Mouse (Mus musculus): Measurements from ENCODE around the gene BC028528. TPM values are rescaled to one million over a fixed set of nuclear protein-coding genes. Genes with fewer than 3 reads are reported as not detected.

BC028528 gene
- 20.5 and 32.2 TPM in 2 replicates for polyA plus RNA-seq (2015; fragmentation: Nextera tagmentation; extraction: Ambion mirVana)

GRCm38 (mm10) chr3:95891211-95892065 lies at the start of gene BC028528:
Gene BC028528, minus strand, starts transcription at chr3:95892005.

GRCm38 (mm10) chr3:95928658-95929503 lies 37.1 kb upstream of the BC028528 start, which contains the start of gene Anp32e:
Gene Anp32e, plus strand, starts transcription at chr3:95929246.

GRCm38 (mm10) chr3:95904568-95904967 lies 12.8 kb upstream of the BC028528 start, which contains the start of gene Car14:
Gene Car14, minus strand, starts transcription at chr3:95904691.

GRCm38 (mm10) chr3:95893606-95894316 lies 2.0 kb upstream of the BC028528 start, which contains the start of gene Aph1a:
Gene Aph1a, plus strand, starts transcription at chr3:95893969.

GRCm38 (mm10) chr3:95881979-95882815 lies 9.6 kb downstream of the BC028528 start, which contains the start of gene Ciart:
Gene Ciart, minus strand, starts transcription at chr3:95882251.

GRCm38 (mm10) chr3:95871392-95871867 lies 20.4 kb downstream of the BC028528 start, which contains the start of gene Mrps21:
Gene Mrps21, minus strand, starts transcription at chr3:95871519.

GRCm38 (mm10) chr3:95855502-95856089 lies 36.2 kb downstream of the BC028528 start, which contains the start of gene Prpf3:
Gene Prpf3, minus strand, starts transcription at chr3:95855885.

Other genes starting within 250 kb of the BC028528 start
- 77.6 and 86.5 TPM in 2 replicates for gene Mcl1, start 233.2 kb downstream of the BC028528 start, polyA plus RNA-seq (2015; fragmentation: Nextera tagmentation; extraction: Ambion mirVana)
- gene Adamtsl4, start 204.1 kb downstream of the BC028528 start, polyA plus RNA-seq (2015; fragmentation: Nextera tagmentation; extraction: Ambion mirVana) = 43.0 and 48.2 TPM in 2 replicates
- gene Ecm1, start 152.4 kb downstream of the BC028528 start, polyA plus RNA-seq (2015; fragmentation: Nextera tagmentation; extraction: Ambion mirVana) = 328 and 381 TPM in 2 replicates
- gene Tars2, start 131.8 kb downstream of the BC028528 start, polyA plus RNA-seq (2015; fragmentation: Nextera tagmentation; extraction: Ambion mirVana) = 24.8 and 26.5 TPM in 2 replicates
- 12.9 and 15.0 TPM in 2 replicates for gene Rprd2, start 73.1 kb downstream of the BC028528 start, polyA plus RNA-seq (2015; fragmentation: Nextera tagmentation; extraction: Ambion mirVana)
- gene Prpf3, start 36.1 kb downstream of the BC028528 start, polyA plus RNA-seq (2015; fragmentation: Nextera tagmentation; extraction: Ambion mirVana) = 15.3 and 16.2 TPM in 2 replicates
- gene Mrps21, start 20.5 kb downstream of the BC028528 start, polyA plus RNA-seq (2015; fragmentation: Nextera tagmentation; extraction: Ambion mirVana) = 288 and 312 TPM in 2 replicates
- 3.9 and 4.4 TPM in 2 replicates for gene Ciart, start 9.8 kb downstream of the BC028528 start, polyA plus RNA-seq (2015; fragmentation: Nextera tagmentation; extraction: Ambion mirVana)
- gene Aph1a, start 2.0 kb upstream of the BC028528 start, polyA plus RNA-seq (2015; fragmentation: Nextera tagmentation; extraction: Ambion mirVana) = 35.9 and 36.7 TPM in 2 replicates
- gene Car14, start 12.7 kb upstream of the BC028528 start, polyA plus RNA-seq (2015; fragmentation: Nextera tagmentation; extraction: Ambion mirVana) = 13.1 and 14.6 TPM in 2 replicates
- 71.5 and 95.6 TPM in 2 replicates for gene Anp32e, start 37.2 kb upstream of the BC028528 start, polyA plus RNA-seq (2015; fragmentation: Nextera tagmentation; extraction: Ambion mirVana)
- gene Plekho1, start 104.0 kb upstream of the BC028528 start, polyA plus RNA-seq (2015; fragmentation: Nextera tagmentation; extraction: Ambion mirVana) = 100 and 115 TPM in 2 replicates
- gene Vps45, start 166.5 kb upstream of the BC028528 start, polyA plus RNA-seq (2015; fragmentation: Nextera tagmentation; extraction: Ambion mirVana) = 24.9 and 26.9 TPM in 2 replicates
- gene Otud7b, start 212.5 kb upstream of the BC028528 start, polyA plus RNA-seq (2015; fragmentation: Nextera tagmentation; extraction: Ambion mirVana) = 18.0 and 20.8 TPM in 2 replicates